Mouse (Mus musculus): ENCODE data around the gene Lypd4.

The Lypd4 gene

GRCm38 (mm10) chr7:24845713-24846112 is 24.0 kb downstream of the Lypd4 start:
- no peak for DNase-seq

- no peak for DNase-seq
Observed at GRCm38 (mm10) chr7:24845181-24845580, 24.6 kb downstream of the Lypd4 start.

- no peak for DNase-seq
Observed at GRCm38 (mm10) chr7:24844144-24844543, 25.6 kb downstream of the Lypd4 start.

- no peak for DNase-seq
Observed at GRCm38 (mm10) chr7:24841009-24841408, 28.7 kb downstream of the Lypd4 start.

- DNase-seq = no peak
Observed at GRCm38 (mm10) chr7:24840331-24840730, 29.4 kb downstream of the Lypd4 start.

GRCm38 (mm10) chr7:24839410-24839808 is 30.3 kb downstream of the Lypd4 start:
- DNase-seq = no peak

GRCm38 (mm10) chr7:24838732-24839409 is 30.9 kb downstream of the Lypd4 start:
- DNase-seq = peak in 1 of 2 experiments; percentile 32

- DNase-seq = no peak
Observed at GRCm38 (mm10) chr7:24827181-24827580, 42.6 kb downstream of the Lypd4 start.

- no peak for DNase-seq
Observed at GRCm38 (mm10) chr7:24824452-24824851, 45.3 kb downstream of the Lypd4 start.

GRCm38 (mm10) chr7:24817502-24817901 is 52.2 kb downstream of the Lypd4 start:
- DNase-seq = peak; percentile 83 to 85
